Mouse (Mus musculus): ENCODE results near the gene Htr3b.
"Not testable (repeated sequence)": the region's sequence is repeated elsewhere in the genome, so short reads cannot be mapped to it uniquely, and the experiment has no call there.

Gene Htr3b

GRCm38 (mm10) chr9:48964587-48965040 lies at the start of gene Htr3b:
TSS of gene Htr3b (minus strand) at chr9:48964990.
- no peak for DNase-seq (ENCODE audit: low spot score)

DNA sequence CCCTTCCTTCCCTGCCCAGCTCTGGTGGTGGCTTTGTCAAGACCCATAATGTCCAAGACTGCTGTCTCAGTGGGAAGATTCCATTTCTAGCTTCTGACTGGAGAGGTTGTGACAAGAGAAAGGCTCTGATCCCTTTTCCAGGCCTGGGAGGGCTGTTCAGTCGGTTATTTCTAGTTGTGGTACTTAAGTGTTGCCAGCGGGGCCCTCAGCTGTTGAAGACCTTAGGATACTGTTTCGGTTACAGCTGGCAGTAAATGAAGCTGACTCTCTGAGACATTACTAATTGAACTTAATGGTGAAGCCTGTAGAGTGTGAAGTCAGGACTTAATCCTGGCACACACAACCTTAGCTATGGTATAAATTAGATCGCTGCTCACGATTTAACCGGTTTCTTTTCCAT lies 34.5 kb upstream of the Htr3b start:
- DNase-seq (ENCODE audit: low spot score) = no peak

DNA sequence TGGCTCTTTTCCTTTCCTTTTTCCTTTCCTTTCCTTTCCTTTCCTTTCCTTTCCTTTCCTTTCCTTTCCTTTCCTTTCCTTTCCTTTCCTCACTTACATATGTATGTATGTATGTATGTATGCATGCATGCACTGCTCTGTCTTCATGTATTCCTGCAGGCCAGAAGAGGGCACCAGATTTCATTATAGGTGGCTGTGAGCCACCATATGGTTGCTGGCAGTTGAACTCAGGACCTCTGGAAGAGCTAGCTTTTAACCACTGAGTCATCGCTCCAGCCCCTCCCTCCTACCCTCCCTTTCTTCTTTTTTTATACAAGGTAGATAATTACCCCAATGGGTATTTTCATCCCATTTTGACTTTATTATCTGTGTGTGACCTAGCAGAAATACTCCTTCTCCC lies 30.9 kb upstream of the Htr3b start:
- DNase-seq (ENCODE audit: low spot score) = no peak

DNA sequence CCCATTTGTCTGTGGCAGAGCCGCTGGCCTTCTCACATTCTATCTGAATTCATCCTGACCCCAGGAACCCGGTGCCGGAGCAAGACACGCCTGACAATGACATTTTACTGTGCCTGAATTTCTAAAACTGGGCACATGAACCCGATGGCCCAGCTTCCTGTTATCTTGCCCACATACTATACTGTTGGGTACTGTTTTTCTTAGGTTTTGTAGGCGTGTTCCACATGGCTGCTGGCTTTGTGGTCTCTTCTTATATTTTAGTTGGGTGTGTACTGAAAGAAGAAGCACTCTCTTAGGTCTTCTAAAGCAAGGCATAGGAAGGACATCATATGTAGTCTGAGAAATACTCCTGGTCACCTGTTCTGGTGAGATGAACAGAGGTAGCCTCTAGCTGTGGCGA lies 30.0 kb upstream of the Htr3b start:
- no peak for DNase-seq (ENCODE audit: low spot score)

DNA sequence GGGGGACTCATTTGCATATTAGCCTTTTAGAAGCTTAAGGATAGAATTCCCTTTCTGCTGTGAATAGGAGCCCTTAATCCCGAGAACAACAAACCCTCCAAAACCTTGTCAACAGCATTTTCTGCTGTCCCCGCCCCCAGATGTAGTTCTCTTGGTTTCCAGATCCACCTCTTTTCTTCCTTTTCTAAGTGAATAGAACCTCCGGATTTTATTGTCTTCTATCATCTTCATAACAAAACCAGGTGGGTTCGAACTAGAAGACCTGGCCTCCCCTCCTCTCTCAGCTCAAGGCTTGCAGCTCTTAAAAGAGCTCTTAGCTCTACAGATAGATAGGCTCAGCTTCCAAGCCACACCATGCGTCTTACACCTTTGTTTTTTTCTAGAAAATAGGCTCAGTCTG lies 26.9 kb upstream of the Htr3b start:
- no peak for DNase-seq (ENCODE audit: low spot score)

DNA sequence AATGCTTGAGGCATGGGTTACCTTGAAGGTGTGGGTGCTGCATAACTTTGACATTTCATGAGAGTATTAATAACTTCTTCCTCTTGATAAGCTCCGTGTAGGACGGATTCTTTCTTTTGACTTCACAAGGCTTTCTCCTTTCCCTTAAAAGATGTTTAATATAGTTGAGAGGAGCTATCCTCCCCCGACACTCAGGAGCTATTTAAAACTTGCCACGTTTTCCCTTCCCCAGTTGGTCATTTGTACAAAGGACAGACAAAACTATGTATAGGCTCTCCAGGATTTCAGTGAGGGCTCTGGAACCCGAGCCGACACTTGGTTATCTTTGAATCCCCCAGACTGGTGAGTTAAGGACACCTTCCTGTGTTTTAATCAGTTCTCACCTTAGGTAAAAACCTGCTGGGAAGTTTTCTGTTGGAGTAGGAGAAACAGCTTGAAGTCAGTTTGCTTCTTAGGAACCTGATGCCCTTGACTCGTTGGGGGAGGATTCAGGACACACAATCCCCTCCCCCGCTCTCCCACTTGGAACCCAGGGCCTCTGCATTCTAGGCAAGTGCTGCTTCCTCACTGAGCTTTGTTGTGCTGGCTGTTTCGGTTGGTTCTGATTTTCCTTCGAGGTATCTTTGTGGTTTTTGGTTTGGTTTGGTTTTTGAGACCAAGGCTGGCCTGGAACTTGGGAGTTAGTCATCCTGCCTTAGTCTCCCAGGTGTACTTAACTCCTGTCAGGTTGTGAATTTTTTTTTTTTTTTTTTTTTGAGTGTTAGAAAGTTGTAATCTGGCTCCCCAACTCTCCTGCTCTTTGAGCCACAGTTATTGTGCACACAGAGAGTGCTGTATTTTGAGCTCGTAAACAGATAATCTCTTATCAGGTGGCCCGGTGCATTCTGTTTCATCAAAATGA lies 22.7 kb upstream of the Htr3b start:
- DNase-seq (ENCODE audit: low spot score) = peak; percentile 72

GRCm38 (mm10) chr9:48986616-48987141 lies 21.9 kb upstream of the Htr3b start:
- DNase-seq (ENCODE audit: low spot score) = no peak

GRCm38 (mm10) chr9:48985708-48986088 lies 20.9 kb upstream of the Htr3b start:
- DNase-seq (ENCODE audit: low spot score) = no peak

DNA sequence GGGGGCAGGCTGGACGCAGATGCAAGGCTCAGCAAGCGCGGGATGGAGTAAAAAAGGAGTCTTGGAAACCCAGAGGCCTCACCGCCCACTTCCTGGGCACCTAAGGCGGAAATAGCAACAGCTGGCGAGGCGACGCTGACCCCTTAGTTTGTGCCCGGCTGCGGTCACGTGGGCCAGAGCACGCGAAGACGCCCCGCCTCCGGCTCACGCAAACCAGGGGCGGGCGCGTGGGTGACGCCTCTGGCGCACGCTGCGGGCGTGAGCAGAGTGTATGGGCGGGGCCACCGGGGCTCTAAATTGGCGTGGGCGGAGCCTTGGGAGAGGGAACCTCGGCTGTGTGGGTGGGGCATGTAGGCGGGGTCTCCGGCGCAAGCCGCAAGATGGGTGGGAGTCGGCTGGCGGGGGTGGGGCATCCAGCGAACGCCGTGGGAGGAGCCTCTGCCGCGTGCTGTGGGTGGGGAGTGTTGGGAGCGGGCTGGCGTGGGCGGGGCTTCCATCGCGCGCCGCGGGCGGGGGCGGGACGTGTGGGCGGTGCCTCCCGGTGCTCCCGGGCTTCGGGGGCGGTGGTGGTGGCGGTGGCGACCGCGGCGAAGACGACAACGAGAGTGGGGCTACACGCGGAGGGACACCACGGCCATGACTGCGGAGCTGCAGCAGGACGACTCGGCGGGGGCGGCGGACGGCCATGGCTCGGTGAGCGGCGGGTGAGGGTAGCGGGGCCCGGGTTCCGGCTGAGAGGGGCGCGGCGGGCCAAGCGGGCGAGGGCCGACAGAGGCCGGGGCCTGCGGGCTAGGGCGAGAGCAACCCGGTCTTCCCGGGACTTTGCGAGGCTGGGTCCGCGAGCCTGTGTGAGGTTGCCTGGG lies 20.3 kb upstream of the Htr3b start, which contains the start of gene Usp28:
Usp28 (plus strand) TSS at position 531 of the 863 bp plus-strand sequence.
- DNase-seq (ENCODE audit: low spot score) = peak; percentile 100

DNA sequence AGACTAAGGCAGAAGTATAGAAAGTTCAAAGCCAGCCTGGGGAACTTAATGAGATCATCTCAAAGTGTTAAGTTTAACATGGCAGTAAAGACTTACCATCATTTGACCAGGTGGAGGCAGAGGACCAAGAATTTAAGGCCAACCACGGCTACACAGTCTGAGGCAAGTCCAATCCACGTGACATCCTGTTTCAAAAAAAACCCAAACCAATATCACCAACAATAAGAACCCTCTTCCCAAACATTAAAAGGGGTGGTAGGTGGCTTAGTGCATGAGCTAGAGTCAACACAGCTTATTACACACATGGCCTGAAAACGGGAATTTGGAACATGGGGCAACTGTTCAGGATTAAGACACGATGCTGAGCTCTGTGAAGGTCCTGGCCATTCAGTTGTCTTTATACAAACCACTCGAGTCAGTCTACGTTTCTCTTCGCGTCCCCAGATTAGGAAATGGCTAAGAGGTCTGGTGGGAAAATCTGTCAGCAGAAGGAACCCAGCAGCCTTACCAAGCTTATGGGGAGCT lies 19.6 kb upstream of the Htr3b start:
- no peak for DNase-seq (ENCODE audit: low spot score)

GRCm38 (mm10) chr9:48983801-48984200 lies 19.0 kb upstream of the Htr3b start:
- DNase-seq (ENCODE audit: low spot score) = not testable (repeated sequence)

DNA sequence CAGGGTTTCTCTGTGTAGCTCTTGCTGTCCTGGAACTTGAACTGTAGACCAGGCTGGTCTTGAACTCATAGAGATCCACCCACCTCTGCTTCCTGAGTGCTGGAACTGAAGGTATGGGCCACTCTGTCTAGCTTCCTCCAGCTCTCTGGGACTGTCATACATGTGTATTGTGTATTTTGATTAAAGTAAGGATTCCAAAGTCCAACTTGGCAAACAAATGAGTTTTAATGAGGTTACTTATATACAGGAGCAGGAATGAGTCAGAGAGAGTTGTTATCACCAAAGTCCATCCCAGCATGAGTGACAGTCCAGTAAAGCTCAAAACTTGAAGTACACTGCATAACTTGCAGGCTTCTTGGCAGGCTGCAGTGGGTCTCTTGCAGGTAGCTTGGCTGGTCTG lies 17.0 kb upstream of the Htr3b start:
- no peak for DNase-seq (ENCODE audit: low spot score)

- DNase-seq (ENCODE audit: low spot score) = peak; percentile 19
Measured at GRCm38 (mm10) chr9:48980781-48981180, 16.0 kb upstream of the Htr3b start.

DNA sequence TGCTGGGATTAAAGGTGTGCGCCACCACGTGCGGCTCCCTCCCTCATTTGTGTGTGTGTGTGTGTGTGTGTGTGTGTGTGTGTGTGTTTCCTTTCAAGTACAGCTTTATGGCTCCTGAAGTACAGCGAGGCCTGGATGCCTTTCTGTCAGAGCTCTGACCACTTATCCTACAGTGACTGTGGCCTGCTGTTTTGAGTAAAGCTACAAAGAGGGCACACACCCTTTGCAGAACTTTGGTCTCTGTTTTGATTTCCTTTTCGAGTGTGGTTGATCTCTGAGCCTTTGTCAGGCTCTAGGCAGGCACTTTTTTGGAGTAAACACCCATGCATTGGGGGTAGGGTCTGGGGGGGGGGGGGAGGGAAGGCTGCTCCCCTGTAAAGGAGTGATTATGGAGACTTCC lies 15.6 kb upstream of the Htr3b start:
- no peak for DNase-seq (ENCODE audit: low spot score)

DNA sequence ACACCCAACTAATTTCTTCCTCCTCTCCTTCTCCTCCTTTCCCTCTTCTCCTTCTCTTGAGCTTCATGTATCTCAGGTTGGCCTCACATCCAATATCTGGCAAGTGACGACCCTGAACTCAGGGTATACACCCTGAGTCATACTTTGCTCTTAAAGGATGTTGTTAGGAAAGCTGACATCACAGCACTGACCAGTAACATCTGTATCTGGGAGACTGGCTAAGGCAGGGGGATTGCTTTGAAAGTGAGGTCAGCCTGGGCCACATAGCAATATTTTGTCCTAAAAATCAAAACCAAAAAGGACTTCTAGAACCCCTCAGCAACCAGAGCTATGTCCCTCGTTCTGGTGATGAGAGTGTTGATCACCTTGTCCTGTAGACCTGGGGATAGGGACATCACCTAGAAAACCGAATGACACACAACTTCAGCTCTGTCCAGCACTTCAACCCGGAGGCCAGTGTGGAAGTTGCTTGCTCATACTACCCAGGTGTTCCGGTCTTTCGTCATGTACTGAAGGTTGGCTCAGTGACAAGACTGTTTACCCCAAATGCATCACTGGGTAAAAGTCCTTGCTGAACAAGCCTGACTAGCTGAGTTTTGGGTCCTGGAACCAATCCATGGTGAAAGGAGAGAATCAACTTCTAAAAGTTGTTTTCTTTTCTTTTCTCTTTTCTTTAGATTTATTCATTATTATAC lies 12.0 kb upstream of the Htr3b start:
- no peak for DNase-seq (ENCODE audit: low spot score)

DNA sequence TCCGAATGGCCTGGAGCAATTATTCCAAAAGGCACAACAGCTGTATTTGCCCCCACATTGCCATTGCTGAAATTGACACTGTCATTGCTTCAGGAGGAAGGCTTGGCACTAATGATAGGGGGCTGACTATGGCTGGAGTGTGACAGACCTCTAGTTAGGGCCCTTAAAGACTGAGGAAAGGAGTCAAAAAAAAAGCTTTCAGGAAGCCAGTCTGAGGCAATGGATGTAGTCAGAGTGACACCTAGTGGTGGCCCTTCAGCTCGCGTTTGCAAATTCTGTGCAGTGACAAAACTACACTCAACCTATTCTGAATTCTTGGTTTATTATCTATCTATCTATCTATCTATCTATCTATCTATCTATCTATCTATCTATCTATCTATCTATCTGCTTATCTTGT lies 7.7 kb upstream of the Htr3b start:
- DNase-seq (ENCODE audit: low spot score) = no peak

DNA sequence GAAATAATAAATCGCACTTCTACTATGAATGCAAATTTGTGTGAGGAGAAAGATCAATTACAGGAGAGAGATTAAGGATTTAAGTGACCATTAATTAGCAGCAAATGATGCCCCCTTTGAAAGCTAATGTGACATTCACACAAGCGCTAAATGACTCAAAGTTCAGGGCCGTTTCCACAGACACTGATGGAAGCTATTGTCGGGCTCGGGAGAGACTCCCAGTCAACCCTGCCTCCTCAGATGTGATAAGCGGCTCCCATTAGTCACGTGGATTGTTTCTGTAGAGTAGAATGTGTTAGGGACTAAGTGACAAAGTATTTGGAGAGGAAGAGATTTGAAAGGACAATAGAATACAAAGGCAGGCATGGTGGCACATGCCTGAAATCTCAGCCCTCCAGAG lies 2.7 kb downstream of the Htr3b start:
- DNase-seq (ENCODE audit: low spot score) = no peak

DNA sequence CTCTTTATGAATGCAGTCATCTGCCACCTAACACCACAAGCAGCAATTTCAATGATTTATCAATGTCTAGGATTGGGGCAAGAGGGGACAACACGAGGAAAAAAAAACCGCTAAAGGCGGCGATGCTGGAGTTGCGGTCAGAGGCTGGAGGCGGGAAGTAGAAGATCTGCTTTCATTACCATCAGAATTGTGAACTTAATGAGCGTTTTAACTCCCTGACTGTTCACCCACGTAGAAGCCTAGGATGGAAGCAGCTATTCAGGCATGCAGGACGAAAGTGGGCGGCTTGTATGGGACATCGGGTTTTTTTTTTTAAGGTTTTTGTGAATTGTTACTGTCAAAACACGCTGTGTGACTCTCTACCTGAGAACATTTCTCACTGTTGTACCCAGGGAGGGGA lies 3.5 kb downstream of the Htr3b start:
- DNase-seq (ENCODE audit: low spot score) = no peak

GRCm38 (mm10) chr9:48947565-48947964 lies 17.2 kb downstream of the Htr3b start:
- no peak for DNase-seq (ENCODE audit: low spot score)

DNA sequence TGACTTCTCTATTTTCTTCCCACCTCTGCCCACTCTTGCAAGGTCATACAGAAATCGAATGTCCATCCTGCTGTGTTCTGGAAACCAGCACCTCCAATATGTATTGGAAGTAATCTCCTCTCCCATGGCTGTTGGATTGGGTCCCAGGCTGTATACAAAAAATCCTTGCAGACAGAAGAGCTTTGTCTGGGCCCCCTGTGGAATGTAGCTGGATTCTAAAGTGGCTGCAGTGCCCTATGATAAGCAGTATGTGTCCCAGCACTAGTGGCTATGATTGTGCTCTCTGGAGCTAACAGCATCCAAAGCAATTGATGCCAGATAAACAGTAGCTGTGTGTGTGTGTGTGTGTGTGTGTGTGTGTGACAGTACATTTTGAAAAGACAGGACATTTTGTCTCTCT lies 22.4 kb downstream of the Htr3b start:
- no peak for DNase-seq (ENCODE audit: low spot score)

- no peak for DNase-seq (ENCODE audit: low spot score)
Measured at GRCm38 (mm10) chr9:48929436-48929835, 35.4 kb downstream of the Htr3b start.

DNA sequence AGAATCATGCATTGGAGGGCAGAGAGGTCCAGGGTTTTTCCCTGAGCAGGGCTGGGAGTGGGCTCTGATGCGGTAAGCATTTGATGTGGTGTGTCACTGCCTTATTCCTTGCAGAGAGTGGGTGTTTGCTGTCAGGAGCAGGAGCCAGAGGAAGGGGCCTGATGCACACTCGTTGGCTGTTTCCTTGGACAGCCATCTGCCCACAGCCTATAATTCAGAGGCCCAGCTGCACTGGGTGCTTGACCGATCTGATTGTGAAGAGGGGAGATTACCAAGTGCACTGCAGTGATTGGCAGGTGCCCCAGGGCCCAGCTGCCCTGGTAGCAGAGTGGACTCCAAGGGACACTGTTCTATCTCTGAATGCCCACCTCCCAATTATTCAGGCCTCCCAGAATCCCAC lies 36.0 kb downstream of the Htr3b start:
- no peak for DNase-seq (ENCODE audit: low spot score)

All from testis, postnatal 14 days (tissue).